Mouse (Mus musculus) spleen, adult 2 months (tissue): ENCODE measurements around the gene Ier5.

ENCODE experiments used
- CTCF ChIP-seq: fragments of 200-500 bp; IDR thresholded peaks from 2 replicates; pipeline ENCODE4 v1.5.1; 2011; ENCODE audit warnings: mild to moderate bottlenecking, inconsistent platforms; ENCODE audit not compliant: insufficient read depth, insufficient read length, insufficient replicate concordance; ENCODE audit errors: extremely low read depth
- POLR2A ChIP-seq: fragments of 200-500 bp; IDR thresholded peaks from 2 replicates; pipeline ENCODE4 v1.6.1; 2011; ENCODE audit warnings: low read depth, low read length, inconsistent platforms

DNA sequence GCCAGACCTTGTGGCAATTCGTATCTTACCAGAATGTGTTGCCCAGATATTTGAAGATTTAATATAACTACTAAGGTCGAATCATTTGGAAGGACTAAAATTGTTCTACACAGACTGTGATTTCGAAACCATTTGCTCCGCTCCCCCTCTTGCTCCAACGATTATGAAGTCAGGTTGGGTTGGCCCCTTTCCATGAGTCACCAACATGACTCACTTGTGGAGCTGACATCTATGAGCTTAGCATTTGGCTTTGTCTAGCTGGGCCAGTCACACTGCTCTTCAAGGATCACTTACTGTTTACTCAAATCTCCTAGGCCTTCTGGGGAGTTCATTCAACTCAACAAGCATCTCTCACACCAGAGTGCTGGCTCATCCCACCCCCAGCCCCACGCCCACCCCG lies 39.4 kb upstream of the Ier5 start:
- TF ChIP-seq CTCF (no peak), POLR2A (no peak)
